Mouse (Mus musculus) bone marrow macrophage, adult 2 months (primary cell): ENCODE data around the gene Tns3.

ENCODE experiments used
- CTCF ChIP-seq: IDR thresholded peaks from 2 replicates; pipeline ENCODE4 v1.5.1; 2012; ENCODE audit warnings: low read depth, mild to moderate bottlenecking, low read length, moderate library complexity
- POLR2A ChIP-seq: IDR thresholded peaks from 2 replicates; pipeline ENCODE4 v1.6.1; 2012; ENCODE audit warnings: mild to moderate bottlenecking, low read depth, low read length, borderline replicate concordance

DNA sequence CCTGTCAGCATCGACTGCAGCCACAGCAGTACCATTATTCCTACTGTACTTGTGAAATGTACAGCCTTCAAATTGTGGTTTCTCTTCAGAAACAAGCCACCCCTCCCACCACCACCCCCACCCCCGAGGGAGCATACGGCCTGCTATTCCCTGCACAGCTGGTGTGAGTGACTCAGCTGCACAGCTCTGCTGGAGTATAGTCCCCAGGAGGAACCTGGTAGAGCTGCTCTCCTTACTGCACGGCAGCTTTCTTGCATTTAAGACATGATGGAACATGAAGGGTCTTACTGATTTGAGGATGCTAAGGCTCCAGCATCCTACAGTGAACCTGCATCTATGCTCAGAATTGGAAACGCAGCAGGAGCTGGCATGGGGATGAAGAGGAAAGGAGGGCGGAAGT lies 176.1 kb downstream of the Tns3 start:
- TF ChIP-seq POLR2A (no peak), CTCF (no peak)
